Mouse (Mus musculus) spleen, embryonic (tissue): ENCODE data around the gene Vegfc.

Experiments used
- CTCF ChIA-PET: fragments of 350-600 bp; sonication (Branson Sonifier 250); formaldehyde crosslinking; loops from one replicate; lab custom pipeline; 2022; lab: Charles Lee

Gene Vegfc

DNA sequence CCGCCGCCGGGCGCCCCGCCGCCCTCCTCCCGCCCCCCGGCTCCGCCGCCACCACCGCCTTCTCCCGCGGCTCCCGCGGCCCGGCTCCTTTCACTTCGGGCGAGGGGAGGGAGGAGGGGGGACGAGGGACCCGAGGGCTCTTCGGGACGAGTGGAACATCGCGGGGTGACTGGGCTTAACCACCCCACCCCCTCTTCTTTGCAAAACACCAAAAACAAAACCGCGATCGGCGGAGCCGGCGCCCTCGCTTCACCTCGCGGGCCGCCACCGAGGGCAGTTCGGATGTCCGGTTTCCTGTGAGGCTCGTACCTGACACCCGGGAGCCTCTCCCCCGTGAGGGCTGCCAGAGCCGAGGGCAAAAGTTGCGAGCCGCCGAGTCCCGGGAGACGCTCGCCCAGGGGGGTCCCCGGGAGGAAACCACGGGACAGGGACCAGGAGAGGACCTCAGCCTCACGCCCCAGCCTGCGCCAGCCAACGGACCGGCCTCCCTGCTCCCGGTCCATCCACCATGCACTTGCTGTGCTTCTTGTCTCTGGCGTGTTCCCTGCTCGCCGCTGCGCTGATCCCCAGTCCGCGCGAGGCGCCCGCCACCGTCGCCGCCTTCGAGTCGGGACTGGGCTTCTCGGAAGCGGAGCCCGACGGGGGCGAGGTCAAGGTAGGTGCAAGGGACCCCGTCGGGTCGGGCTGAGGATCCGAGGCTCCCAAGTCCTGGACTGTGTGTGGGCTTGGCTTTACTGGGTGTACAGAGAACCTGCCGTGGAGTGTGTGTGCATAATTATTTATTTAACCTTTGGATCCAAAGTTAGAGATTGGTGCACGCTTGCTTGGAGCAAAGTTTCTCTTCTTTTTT, at the start of gene Vegfc:
Vegfc (plus strand) TSS at position 336 of the 850 bp plus-strand sequence.
- CTCF ChIA-PET, result no interaction called here

DNA sequence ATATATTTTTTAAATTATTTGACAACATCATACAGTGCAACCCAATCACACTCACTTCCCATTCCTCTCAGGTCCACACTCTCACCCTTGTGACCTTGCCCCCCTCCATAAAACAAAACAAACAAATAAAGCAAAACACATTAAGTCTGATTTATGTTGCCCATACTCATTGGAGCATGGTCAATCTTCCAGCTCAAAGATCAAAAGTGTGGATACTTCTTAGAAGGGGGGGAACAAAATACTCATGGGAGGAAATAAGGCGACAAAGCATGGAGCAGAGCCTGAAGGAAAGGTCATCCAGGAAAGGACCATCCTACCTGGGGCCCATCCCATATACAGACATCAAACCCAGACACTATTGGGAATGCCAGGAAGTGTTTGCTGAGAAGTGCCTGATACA, 42.8 kb upstream of the Vegfc start:
- CTCF ChIA-PET, result no interaction called here

DNA sequence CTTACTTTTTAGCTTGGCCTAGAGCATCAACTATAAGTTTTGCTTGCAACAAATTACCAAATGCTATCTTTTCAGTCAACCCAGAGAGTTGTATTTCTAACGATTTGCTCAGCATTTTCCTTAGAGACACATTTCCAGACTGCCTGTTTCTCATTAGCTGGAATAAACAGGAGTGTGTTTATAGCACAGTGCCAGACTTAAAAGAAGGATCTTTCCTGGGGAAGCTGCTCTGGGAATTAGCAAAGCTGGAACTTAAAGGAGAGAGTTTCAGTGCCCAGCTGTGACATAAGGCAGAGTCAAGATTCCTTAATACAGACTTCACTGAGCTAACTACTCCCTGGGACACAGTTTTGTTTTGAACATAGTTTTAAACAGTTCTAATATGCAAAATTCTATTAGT, 34.8 kb upstream of the Vegfc start:
- CTCF ChIA-PET, result no interaction called here

DNA sequence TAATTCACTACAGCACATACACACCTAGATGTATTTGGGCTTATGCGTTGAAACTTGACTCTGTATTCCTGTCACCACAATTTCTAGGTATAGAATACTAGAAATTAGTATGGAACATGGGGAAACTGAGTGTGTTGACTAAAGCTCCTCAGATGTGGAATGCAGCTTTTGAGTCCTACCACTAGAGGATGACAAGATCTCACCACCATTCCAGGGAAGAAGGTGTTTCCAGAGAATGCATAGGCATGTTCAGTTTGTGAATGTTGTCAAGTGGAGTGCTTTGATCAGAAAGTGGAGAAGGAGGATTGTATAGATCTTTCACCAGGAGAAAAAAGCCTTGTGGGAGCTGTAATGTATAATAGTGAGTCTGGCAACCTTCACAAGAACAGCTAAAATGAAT, 33.9 kb upstream of the Vegfc start:
- CTCF ChIA-PET, result no interaction called here

DNA sequence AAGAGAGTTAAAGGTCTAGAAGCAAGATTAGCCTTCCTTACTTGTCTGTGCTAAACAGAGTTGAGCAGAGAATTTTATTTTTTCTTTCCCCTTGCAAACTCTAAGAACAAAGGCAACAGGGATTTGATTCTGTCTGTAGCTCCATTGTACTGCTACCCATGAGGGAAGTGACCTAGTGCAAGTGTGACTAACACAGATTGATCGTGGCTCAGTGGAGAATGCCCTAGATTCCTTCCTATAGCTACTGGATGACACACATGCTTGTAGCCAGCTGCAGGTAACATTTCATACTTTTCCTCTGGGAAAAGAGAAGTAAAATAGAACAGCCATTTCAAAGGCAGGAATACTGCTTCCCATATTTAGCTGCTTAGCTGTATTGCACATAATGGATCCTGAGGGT, 24.2 kb upstream of the Vegfc start:
- CTCF ChIA-PET, result no interaction called here

DNA sequence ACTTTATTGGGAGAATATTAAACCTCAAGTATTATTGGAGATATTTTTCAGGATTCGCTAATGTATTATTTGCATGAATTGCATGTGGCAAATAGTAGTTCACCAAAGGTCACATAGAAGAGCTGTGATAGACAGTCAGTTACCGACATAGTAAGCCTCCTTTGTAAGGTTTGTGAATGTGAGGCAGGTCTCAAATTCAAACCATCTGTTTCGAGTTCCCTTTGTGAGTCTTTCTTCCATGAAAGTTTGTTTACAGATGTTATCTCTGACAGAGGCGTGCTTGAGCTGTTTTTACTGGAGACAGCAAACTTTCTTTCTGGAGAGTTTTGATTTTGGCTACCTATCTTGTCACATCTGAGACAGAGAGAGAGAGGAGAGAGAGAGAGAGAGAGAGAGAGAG, 11.9 kb upstream of the Vegfc start:
- CTCF ChIA-PET, result no interaction called here

DNA sequence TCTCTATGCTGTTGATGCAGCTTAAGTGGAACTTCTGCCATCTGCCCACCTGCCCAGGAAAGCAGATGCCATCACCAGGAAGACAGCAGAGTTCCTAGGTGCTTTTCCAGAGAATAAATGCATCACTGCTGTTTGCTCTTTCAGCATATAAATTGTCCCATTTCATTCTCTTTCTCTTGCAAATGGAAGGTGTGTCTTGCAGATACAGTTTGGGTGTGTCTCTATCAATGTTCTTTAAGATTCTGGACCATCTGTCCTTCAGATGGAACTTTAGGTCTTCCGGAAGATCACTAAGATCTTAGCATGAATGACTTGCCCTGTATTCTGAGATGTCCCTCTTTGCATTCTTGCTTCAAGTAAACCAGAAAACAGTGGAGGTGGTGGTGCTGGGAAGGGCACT, 1.1 kb upstream of the Vegfc start:
- CTCF ChIA-PET, result no interaction called here

DNA sequence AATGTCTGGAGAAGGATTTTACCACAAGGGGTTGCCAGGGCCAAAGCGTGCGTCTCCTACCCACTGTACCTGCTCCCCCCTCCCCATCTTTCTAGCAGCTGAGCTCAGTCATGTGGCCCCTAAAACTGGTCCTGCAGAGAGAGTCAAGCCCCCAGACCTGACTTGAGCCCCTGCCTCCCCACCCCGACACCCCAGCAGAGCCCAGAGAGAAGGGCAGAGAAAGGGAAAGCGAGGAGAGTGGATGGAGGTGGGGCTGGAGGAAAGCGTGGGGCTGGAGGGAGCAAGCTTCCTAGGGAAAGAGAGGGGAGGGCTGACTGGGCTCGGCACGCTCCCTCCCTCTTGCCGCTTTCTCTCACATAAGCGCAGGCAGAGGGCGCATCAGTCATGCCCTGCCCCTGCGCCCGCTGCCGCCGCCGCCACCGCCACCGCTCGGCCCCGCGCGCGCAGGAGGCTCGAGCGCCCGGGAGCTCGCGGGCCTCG, 575 bp upstream of the Vegfc start:
- CTCF ChIA-PET, result no interaction called here

DNA sequence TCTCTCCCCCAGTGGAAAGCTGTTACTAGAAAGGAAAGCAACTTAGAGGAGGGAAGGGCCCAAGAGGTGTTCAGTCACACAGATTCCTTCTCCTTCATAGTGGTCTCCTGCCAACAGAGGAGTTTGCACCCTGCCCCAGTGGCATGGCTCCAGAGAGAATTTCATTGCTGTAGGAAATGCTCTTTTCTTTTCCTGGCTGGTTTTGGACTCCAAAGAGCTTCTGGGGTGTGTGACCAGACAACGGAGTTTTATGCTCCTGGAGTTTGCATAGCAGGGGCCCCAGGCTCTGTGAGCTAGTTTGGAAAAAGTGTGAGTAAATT, 675 bp downstream of the Vegfc start:
- CTCF ChIA-PET, result no interaction called here

DNA sequence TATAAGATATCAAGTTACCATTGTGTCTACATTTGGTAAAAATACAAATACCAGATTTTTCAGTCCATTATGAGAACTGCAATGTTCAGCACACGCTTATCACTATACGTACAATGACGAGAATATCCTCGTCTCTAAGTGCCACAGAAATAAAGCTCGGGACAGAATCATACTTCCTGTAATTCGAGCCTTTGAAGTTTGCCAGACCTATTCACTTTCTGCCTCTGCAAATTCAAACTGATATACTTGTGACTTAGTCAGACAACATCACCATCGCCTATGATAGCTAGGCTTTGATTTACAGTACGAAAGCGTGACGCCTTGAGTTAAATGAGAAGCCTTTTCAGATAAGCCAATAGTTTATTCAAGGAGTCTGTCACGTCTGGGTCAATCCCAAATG, 1.6 kb downstream of the Vegfc start:
- CTCF ChIA-PET, result no interaction called here

DNA sequence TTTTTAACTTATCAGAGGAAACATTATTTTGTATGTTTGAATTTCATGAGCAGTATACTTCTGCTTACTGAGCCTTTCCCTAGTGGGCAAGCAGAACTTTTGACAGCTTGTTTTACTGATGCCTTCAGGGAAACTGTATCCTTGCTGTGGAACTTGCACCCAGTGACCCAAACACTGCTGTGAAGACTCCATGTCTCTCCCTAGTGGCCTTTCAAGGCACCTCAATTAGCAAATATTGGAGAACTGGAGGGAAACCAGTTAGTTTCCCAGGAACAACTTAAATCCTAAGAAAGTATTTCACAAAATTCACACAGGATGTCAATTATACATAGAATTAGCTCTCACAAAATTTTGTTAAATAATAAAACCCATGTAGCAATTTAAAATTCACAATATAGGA, 2.2 kb downstream of the Vegfc start:
- CTCF ChIA-PET, result no interaction called here

DNA sequence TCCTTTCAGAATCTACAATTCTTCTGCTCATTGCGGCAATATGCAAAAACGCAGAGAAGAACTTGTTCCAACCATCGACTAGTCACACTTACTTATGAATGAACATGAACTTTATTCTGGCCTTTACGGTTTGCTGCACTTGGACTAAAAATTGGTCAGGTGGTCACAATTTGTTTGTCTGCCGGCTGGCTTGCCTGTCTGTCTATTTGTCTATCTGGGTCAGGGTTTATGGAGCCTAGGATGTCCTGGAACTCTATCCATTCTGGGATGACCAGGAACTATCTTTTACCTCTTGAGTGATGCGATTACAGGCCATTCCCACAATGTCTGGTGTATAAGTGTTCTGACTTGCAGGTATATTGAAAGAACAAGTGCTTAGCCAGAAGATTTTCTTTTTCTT, 8.5 kb downstream of the Vegfc start:
- CTCF ChIA-PET, result no interaction called here

DNA sequence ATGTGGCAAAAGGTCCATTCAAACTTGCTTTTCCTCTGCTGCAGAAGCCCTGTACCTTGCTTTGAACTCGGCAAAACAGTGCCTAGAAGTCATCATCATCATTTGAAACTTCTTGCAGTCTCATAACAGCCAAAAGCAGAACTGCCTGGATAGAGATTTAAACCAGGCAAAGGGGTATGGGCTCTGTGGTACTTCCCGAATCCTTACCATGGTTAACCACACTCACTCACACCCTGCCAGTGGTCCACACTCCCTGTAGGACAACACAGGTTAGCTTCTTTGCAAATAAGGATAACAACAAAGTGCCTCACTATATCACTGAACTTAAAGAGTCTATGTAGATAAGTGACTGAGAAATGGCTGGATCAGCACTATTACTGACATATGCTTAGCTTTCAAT, 9.7 kb downstream of the Vegfc start:
- CTCF ChIA-PET, result no interaction called here

DNA sequence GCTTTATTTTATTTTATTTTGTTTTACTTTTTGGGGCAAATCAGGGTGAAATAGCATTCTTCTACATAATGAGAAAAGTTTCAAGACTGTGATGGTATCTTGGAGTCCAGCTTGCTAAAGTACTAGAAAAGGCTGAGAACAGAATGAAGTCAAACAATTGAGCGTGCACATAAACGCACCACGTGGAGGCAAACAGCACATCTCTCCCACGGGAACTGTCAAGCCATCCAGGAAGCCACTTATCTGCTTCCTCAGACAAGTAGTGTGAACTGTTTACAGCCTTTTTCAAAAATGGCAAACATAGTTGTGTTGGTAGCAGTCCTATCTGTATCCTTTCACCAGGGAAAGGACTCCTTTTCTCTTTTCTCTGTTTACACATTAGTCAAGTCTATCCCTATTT, 11.8 kb downstream of the Vegfc start:
- CTCF ChIA-PET, result no interaction called here

DNA sequence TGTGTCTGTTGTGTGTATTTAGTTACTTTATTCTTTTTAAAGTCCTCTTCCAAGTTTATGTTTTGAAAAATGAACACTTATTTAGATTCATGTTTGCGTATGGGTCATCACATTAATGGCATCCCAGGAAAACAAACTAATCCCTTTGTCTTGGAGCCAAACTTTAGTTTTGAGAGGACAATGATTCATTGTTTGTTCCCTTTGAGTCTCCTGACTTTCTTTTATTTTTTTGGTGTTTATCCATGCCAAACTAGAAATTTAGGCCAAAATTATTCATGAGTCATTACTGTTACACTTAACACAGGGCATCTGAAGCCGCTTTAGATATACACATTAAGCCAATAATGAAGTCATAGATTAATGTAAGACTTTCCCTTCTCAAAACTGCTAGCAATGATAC, 12.5 kb downstream of the Vegfc start:
- CTCF ChIA-PET, result no interaction called here

DNA sequence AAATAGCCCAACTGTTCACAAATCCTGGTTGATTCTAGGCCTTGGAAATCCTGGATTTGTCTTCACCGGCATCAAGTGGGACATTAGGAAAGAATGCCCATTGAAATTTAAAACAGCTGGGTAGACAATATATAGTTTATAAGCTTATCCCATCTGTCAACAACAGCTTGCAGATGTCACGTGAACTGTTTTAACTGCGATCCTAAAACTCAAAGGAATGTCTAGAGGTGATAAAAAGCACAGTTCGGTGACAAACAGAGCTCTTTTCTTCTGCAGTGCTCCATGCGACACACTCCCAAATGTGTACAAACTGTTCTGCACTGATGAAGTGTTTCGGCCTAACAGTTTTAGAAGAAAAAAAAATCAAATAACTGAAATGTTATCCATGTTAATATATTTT, 22.7 kb downstream of the Vegfc start:
- CTCF ChIA-PET, result no interaction called here

DNA sequence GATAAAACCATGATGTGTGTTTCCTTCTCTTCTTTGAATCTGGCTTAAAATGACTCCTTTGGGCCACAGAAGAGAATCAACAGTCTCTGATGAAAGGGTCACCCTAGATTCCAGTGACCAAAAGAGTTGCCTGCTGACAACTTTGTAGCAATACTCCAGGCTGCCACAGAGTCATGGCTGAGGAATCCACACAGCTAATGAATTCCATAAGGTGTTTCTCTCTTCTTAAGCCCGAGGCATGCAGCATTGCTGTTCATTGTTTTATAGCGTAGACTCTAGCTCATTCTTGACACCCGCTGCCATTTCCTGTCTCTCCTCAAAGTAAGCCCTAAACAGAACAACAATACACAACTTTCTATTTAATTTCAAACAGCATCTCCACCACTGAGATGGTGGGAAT, 37.2 kb downstream of the Vegfc start:
- CTCF ChIA-PET, result no interaction called here

DNA sequence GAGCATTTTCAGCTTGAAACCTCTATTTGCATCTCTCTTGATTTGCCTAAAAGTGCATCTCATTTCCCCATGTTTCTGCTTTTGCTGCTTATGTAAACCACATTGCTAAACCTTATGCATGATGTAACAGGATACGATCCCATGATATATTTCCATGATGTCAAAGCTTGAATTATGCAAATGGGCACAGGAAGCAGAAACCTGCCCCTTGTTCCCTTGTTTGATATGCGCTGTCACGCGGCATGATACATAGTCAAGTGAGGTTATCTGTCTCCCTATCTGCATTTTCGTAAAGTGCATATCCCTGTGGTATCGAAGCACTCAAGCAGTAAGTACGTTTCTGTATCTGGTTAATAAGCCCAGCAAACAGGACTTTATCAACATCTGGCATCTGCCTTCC, 42.7 kb downstream of the Vegfc start:
- CTCF ChIA-PET, result no interaction called here

DNA sequence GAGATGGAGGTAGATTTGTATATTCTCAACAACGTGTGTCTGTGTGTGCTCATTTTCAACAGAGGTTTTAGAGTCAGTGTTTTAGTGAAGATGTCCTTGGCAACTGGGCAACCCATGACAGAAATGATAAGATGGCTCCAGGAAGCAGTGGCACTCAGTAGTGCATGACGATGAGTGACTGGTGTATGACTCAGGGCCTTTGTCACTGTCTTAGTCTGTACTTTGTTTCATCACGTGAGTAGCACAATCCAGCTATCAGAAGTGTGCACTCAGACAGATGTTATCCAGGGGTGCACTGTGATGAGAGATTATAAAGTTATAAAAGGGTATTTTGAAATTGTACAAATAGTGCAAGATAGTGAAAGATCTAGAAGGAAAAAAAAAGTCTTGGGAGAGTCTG, 44.5 kb downstream of the Vegfc start:
- CTCF ChIA-PET, result no interaction called here

DNA sequence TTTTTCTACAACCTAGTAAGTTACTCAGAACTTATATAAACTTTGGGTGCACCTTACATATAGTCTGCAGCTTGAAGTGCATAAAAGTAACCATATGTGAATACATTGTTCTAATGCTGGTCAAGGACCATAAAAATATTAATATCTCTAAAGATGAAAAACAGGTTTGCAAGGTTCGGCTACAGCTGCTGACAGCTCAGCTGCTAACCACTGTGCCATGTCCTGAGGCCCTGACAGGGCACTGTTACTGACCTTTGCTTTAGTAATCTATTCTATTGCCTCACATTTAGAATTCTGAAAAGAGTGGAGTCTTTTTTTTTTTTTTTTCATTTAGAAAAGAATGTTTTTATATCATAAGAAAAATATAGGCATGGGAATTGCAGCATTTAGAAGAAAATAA, 44.9 kb downstream of the Vegfc start:
- CTCF ChIA-PET, result no interaction called here

DNA sequence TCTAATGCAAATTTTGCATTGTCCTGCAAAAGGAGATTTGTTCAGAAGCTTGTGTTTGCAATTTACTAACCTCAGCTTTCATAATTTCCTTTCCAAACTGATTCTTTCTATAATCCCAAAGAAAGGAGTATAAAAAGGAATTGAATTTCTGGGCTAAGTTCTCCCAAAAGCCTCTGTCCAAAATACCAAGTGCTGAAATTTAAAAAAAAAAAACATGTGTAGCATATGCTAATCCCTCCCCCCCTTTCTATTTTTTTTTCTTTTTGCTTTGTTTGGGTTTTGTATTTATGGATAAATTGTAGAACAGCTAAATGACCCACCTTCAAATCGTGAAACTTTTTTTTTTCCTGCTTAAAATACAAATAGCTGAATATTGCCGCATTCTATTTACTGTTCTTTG, 53.2 kb downstream of the Vegfc start:
- CTCF ChIA-PET, result no interaction called here

DNA sequence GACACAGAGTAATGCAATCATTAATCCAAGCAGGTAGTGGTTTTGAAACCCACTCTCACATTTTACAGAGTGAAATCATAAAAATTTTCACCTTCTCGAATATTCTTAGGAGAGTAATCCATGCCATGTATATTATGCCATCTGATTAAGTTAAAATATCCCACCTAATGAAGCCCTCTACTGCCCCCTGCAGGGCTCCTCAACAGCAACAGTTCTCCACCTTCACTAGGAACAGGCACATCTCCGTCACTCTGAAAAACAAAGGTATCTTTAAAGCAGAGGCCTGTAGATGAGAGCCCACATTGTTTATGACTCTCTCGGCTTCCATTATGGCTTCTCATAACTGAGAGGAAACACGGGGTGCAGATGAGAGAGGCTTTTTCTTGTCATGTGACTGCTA, 75.8 kb downstream of the Vegfc start:
- CTCF ChIA-PET, result no interaction called here

DNA sequence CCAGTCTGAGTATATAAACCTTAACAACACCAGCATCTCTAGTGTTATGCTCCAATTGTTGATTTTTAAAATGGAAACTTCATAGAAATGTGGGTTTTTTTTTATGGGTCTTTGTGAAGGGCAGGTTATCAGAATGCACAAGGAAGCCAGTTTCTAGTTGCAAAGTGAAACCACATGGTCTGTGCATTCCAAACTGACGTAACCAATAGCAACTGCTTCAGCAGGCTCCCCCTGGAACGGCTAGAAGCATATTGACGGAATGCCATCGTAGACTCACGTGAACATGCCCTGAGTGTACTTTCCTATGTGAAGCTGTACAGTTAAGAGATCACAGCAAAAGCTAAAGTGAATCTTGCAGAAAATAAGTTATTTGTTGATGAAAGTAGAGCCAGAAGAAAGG, 86.1 kb downstream of the Vegfc start:
- CTCF ChIA-PET, result interaction anchor here (0.8 kb wide), 1 partner anchor 168 kb away, joined by 4 read pairs; no protein-coding TSS in a partner anchor

DNA sequence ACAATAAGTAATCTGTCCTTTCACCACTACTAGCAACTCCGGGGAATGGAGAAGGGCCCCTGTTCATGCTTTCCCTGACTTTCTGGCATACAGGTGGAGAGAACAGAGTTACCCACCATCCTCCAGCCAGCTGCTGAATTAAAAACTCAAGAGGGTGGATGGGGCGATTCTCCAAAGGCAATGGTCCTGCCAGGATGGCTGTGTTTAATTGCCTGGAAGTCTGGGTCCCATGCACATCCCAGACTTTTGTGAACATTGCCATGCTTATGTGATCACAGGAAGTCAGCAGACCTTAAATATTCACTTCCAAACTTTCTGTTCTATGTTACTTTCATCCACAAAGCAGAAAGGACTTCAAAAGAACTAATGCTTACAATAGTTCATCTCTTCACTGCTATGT, 107.9 kb downstream of the Vegfc start:
- CTCF ChIA-PET, result no interaction called here
